Mouse (Mus musculus) T-cell, adult 2 months (primary cell): ENCODE measurements around the gene Dnah2.

Source experiments
- DNase-seq: peaks from one replicate; pipeline ENCODE4 v3.0.0; 2022; ENCODE audit warnings: low spot score

Dnah2 gene

GRCm38 (mm10) chr11:69549060-69549656 lies at the start of gene Dnah2:
Gene Dnah2, minus strand, starts transcription at chr11:69549110.
- no peak for DNase-seq

- DNase-seq = no peak
These were observed 45.9 kb upstream of the Dnah2 start for GRCm38 (mm10) chr11:69594853-69595252.

- DNase-seq = no peak
These were observed 43.9 kb upstream of the Dnah2 start for GRCm38 (mm10) chr11:69592799-69593198.

- DNase-seq = no peak
These were observed 43.2 kb upstream of the Dnah2 start for GRCm38 (mm10) chr11:69591899-69592637.

GRCm38 (mm10) chr11:69591424-69591823 lies 42.5 kb upstream of the Dnah2 start:
- DNase-seq = no peak

GRCm38 (mm10) chr11:69590622-69591021 lies 41.7 kb upstream of the Dnah2 start:
- DNase-seq = no peak

- no peak for DNase-seq
These were observed 40.4 kb upstream of the Dnah2 start for GRCm38 (mm10) chr11:69589207-69589834.

- DNase-seq = no peak
These were observed 36.9 kb upstream of the Dnah2 start for GRCm38 (mm10) chr11:69585718-69586325.

GRCm38 (mm10) chr11:69584937-69585336 lies 36.0 kb upstream of the Dnah2 start:
- DNase-seq = no peak

- no peak for DNase-seq
These were observed 35.1 kb upstream of the Dnah2 start for GRCm38 (mm10) chr11:69584008-69584407.

- no peak for DNase-seq
These were observed 33.4 kb upstream of the Dnah2 start for GRCm38 (mm10) chr11:69582230-69582805.

GRCm38 (mm10) chr11:69581814-69582213 lies 32.9 kb upstream of the Dnah2 start:
- DNase-seq = no peak

- DNase-seq = peak; percentile 90
These were observed 32.3 kb upstream of the Dnah2 start for GRCm38 (mm10) chr11:69581147-69581688.

- peak; percentile 11 for DNase-seq
These were observed 31.7 kb upstream of the Dnah2 start for GRCm38 (mm10) chr11:69580572-69581146.

GRCm38 (mm10) chr11:69580091-69580514 lies 31.2 kb upstream of the Dnah2 start, which contains the start of the genes Wrap53 and Trp53:
Gene Wrap53, minus strand, starts transcription at chr11:69580255.
Gene Trp53, plus strand, starts transcription at chr11:69580359.
- peak; percentile 91 for DNase-seq

- peak; percentile 95 for DNase-seq
These were observed 30.5 kb upstream of the Dnah2 start for GRCm38 (mm10) chr11:69579128-69580017.

- DNase-seq = no peak
These were observed 29.4 kb upstream of the Dnah2 start for GRCm38 (mm10) chr11:69578301-69578700.

GRCm38 (mm10) chr11:69576307-69576706 lies 27.4 kb upstream of the Dnah2 start:
- DNase-seq = no peak

GRCm38 (mm10) chr11:69575220-69575619 lies 26.3 kb upstream of the Dnah2 start:
- DNase-seq = peak; percentile 41

GRCm38 (mm10) chr11:69565131-69565530 lies 16.2 kb upstream of the Dnah2 start:
- no peak for DNase-seq

GRCm38 (mm10) chr11:69564391-69564790 lies 15.5 kb upstream of the Dnah2 start:
- no peak for DNase-seq
